Mouse (Mus musculus) brain, embryonic 14.5 days (tissue): ENCODE data around the gene Neurl2.

Source experiments
- CTCF ChIP-seq: fragments of 200-500 bp; IDR thresholded peaks from 2 replicates; pipeline ENCODE4 v1.5.1; 2012; ENCODE audit warnings: inconsistent platforms, mild to moderate bottlenecking, moderate library complexity, borderline replicate concordance; ENCODE audit not compliant: insufficient read depth, insufficient read length; ENCODE audit errors: extremely low read depth
- POLR2A ChIP-seq: fragments of 200-500 bp; IDR thresholded peaks from 2 replicates; pipeline ENCODE4 v1.6.1; 2012; ENCODE audit warnings: mild to moderate bottlenecking, inconsistent platforms, borderline replicate concordance; ENCODE audit not compliant: poor library complexity, insufficient read depth, insufficient read length, severe bottlenecking; ENCODE audit errors: extremely low read depth

GRCm38 (mm10) chr2:164783926-164784581 is 49.2 kb downstream of the Neurl2 start:
- TF ChIP-seq CTCF (peak; percentile 24; the same call in 1 of the 2 replicates), POLR2A (no peak)
